Mouse (Mus musculus): Measurements from ENCODE around the gene Hira. TPM values are rescaled to one million over a fixed set of nuclear protein-coding genes. Genes with fewer than 3 reads are reported as not detected.

The Hira gene
- polyA plus RNA-seq (2012; rRNA removed), result 93.5 and 103 TPM in 2 replicates

GRCm38 (mm10) chr16:18876442-18877308, at the start of gene Hira, which contains the start of gene Mrpl40:
Hira (plus strand) TSS chr16:18877037.
Mrpl40 (minus strand) TSS chr16:18876862.

GRCm38 (mm10) chr16:18836468-18837208, 40.2 kb upstream of the Hira start, which contains the start of the genes 2510002D24Rik and Gm28539:
2510002D24Rik (plus strand) TSS chr16:18836578.
Gm28539 (plus strand) TSS chr16:18836584.

Other genes with a start within 250 kb of the Hira start
- gene Sept5, start 247.1 kb upstream of the Hira start, polyA plus RNA-seq (2012; rRNA removed), result 274 and 303 TPM in 2 replicates
- gene Cldn5, start 100.2 kb upstream of the Hira start, polyA plus RNA-seq (2012; rRNA removed), result 90.4 and 93.1 TPM in 2 replicates
- gene Ufd1, start 65.3 kb upstream of the Hira start, polyA plus RNA-seq (2012; rRNA removed), result 79.7 and 84.8 TPM in 2 replicates
- 28.2 and 34.5 TPM in 2 replicates for gene Cdc45, start 65.0 kb upstream of the Hira start, polyA plus RNA-seq (2012; rRNA removed)
- gene 2510002D24Rik, start 40.5 kb upstream of the Hira start, polyA plus RNA-seq (2012; rRNA removed), result 34.8 and 40.7 TPM in 2 replicates
- gene Gm28539, start 40.5 kb upstream of the Hira start, polyA plus RNA-seq (2012; rRNA removed), result 0.93 and 3.8 TPM in 2 replicates
- 31.1 and 32.3 TPM in 2 replicates for gene Mrpl40, start 175 bp upstream of the Hira start, polyA plus RNA-seq (2012; rRNA removed)